Mouse (Mus musculus) olfactory bulb, adult 2 months (tissue): ENCODE measurements at regions not wholly inside any gene's neighbourhood (a gene's known extent, or its start where the extent isn't known, plus 50 kb on each side); places are given as distances from the start of the nearest gene placed in this dataset.

Experiments used
- CTCF ChIP-seq: fragments of 200-500 bp; IDR thresholded peaks from 2 replicates; pipeline ENCODE4 v1.5.1; 2012; ENCODE audit warnings: low read depth, mild to moderate bottlenecking, low read length, moderate library complexity; ENCODE audit not compliant: insufficient read depth
- POLR2A ChIP-seq: fragments of 200-500 bp; IDR thresholded peaks from 2 replicates; pipeline ENCODE4 v1.6.1; 2012; ENCODE audit warnings: mild to moderate bottlenecking, low read depth, low read length, moderate library complexity; ENCODE audit not compliant: insufficient read depth

DNA sequence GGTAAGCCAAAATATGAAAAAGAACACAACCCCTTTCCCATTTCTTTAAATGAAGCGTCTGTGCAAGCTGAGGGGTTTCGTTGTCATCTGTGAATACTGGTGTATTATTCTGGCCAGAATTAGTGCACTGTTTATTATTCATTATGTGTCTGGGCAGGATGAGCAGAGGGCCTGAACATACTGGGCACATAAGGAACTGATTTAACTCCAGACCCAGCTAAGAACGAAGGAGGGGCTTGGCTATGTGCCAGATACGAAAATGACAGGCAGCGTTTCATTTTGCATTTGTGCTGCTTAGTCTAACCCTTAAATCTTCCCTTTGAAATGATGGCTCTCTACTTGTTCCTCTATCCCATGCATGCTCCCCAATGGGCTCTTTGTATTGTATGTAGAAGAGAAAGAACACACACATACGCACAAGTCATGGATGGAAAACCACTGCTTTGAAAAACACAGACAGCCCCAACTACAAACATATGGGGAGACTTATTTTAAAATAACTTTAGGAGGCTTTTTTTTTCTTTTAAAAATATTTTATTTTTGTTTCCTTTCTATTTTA is 213.4 kb upstream of the Dcn start:
- TF ChIP-seq CTCF (no peak), POLR2A (no peak)
